Mouse (Mus musculus) cerebellum, adult (tissue): Measurements from ENCODE around the gene Slit1.

ENCODE experiments used
- ATAC-seq: cut with Nextera tagmentation; 2 replicates; pipeline ENCODE4 v1.9.2; 2017; ENCODE audit warnings: mild to moderate bottlenecking, moderate library complexity, mixed read lengths; ENCODE audit not compliant: insufficient number of reproducible peaks, low FRiP score, low TSS enrichment

Gene Slit1

DNA sequence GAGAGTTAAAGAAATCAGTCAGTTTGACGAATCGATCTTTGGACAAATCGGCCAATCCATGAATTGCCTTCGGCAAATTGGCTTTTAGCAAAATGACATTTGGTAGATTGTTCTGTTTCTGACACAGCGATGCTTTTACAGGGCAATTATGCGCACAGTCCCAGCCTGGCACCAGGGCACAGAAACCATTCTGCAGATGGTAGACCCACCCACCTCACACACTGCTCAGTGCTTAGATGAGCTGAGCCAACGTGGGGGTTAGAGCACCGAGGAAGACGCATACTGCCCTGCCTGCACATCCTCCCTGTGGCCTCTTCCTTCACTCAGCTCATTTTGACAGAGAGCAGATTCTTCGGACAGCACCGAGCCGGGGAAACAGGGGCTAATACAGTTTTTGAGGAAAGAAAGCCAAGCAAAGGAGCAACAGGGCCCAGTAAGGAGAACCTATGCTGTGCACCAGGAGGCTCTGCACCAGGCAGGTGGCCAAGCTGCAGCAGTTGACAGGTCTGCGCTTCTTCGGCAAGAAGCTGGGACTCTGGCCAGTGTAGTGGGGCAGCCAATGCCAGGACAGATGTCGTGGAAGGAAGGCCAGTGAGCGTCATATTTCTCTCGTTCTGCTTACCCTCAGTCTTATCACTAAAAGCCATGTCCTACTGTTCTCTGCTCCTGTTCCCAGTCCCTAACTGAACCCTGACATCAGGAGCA is 83.0 kb downstream of the Slit1 start:
- ATAC-seq, result no peak

- ATAC-seq, result no peak
These were observed 86.0 kb downstream of the Slit1 start for GRCm38 (mm10) chr19:41657446-41657845.

DNA sequence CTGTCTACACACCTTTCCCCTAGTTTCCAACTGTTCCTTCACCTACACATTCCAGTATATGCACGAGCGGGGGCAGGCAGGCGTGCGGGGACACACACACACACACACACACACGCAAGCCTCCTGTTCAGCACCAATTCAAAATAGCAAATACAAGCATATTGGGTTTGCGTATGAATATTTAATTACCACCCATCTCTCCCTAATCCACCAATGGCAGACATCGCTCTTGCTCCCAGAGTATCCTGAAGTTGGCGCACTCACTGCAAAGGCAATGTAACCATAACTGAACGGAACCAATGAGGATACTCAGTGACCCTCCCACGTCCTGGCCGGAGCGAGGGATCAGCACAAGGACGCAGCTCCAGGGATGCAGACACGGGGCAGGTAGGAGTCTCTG is 86.8 kb downstream of the Slit1 start:
- no peak for ATAC-seq

GRCm38 (mm10) chr19:41655970-41656369 is 87.5 kb downstream of the Slit1 start:
- ATAC-seq, result peak; percentile 46; the same call in 1 of the 2 replicates

DNA sequence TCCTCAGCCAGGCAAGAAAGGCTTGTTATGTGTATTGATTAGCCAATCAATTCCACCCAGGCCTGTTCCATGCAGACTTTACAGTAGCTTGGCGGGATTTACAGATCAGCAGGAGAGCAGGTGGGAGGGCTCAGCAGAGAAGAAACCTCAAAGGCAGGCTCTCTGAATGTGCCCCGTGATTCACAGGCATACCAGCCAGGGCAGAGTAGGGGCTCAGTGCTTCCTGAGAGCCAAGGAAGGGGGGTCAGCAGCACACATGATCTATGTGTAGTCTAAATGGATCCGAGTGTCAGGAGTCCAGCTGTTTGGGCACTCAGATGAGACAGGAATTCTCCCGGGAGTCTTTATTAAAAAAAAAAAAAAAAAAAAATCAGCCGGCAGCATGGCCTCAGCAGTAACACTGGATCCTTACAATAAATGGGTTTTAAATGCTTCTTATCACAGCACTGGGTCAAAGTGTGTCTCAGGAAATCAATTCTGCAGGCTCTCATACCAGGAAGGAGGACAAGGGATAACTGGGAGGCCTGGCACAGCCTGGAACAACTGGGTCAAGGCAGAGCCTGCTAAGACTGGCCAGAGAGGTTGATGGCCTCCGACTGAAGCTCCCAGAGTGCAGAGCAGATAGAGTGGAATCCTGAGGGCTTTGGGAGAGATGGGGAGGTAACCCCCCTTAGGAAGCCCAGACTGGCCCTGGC is 88.2 kb downstream of the Slit1 start:
- no peak for ATAC-seq

- ATAC-seq, result no peak
These were observed 91.5 kb downstream of the Slit1 start for GRCm38 (mm10) chr19:41651967-41652366.

DNA sequence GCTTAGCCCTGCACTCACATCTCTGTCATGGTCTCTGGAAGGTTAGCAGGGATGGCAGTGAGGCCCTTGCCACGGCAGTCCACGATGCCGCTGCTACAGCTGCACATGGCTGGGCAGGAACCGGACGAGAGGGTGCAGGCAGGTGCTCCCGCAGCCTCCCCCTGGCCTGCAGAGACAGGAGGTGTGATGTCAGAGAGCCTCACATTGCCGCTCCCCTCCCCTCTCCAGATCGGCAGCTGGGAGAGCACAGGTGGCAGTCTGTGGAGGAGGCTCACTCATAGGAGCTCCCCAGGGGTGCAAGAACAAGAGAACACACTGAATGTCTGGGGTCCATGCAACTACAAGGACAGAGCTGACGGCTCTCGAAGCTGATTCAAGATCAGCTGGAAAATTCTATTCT is 94.1 kb downstream of the Slit1 start:
- ATAC-seq, result no peak

GRCm38 (mm10) chr19:41646947-41647631 is 96.4 kb downstream of the Slit1 start:
- ATAC-seq, result peak; percentile 26; the same call in 1 of the 2 replicates

DNA sequence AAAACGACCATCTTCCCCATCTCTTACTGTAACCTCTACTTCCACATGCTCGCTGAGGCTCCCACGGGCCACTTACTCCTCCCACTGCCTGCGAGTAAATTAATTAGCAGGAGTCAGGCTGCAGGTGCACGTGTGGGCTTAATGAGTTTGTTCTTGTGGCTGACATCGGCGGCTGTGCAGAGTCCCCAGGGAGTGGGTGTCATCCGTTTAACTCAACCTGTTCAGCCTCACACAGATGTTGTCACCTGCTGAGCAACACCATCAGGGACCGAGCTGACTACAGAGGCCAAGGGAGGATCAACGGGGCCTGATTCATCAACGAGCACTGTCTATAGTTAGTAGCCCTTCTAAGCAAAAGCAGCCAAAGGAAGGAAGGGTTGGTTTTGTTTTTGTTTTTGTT is 100.5 kb downstream of the Slit1 start:
- no peak for ATAC-seq

GRCm38 (mm10) chr19:41634999-41635398 is 108.5 kb downstream of the Slit1 start:
- ATAC-seq, result no peak

DNA sequence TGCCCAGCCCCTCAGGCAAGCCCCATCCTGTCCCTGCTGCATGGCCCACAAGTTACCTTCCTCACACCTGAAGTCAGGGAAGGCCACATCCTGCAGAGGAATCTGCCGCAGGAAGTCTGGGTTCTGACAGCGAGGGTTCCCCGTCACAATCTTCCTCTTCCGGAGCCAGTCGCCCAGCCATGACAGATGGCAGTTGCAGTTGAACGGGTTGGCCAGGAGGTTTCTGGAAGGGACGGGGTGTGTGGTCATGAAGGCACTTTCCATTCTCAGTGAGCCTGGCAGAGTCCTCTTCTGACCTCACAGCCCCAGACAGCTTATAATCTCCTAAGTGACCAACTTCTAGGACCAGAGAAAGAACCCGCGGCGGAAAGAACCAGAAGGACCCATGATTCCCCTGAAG is 109.4 kb downstream of the Slit1 start:
- ATAC-seq, result no peak

- ATAC-seq, result peak; percentile 49; the same call in 1 of the 2 replicates
These were observed 113.9 kb downstream of the Slit1 start for GRCm38 (mm10) chr19:41629532-41629931.

DNA sequence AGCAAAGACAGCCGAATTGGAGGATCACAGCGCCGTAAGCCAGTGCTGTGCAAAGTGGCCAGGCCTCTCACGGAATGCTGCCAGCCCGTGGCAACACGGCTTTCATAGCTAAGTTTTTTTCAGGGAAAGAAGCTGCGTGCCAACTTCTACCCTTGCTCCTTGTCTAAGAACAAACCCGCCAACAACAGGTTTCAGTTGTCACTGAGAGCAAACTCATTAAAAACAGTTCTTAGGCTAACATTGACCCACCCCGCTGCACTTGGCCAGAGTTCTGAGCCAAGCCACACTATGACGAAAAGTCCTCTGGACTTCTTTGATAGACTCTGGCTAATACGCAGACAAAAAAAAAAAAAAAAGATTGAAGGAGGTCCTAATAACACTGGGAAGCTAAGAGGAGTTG is 114.5 kb downstream of the Slit1 start:
- no peak for ATAC-seq

GRCm38 (mm10) chr19:41620366-41621092 is 122.9 kb downstream of the Slit1 start:
- no peak for ATAC-seq

- no peak for ATAC-seq
These were observed 124.6 kb downstream of the Slit1 start for GRCm38 (mm10) chr19:41618771-41619385.

- ATAC-seq, result no peak
These were observed 125.3 kb downstream of the Slit1 start for GRCm38 (mm10) chr19:41618153-41618657.

- ATAC-seq, result no peak
These were observed 126.4 kb downstream of the Slit1 start for GRCm38 (mm10) chr19:41617102-41617501.

DNA sequence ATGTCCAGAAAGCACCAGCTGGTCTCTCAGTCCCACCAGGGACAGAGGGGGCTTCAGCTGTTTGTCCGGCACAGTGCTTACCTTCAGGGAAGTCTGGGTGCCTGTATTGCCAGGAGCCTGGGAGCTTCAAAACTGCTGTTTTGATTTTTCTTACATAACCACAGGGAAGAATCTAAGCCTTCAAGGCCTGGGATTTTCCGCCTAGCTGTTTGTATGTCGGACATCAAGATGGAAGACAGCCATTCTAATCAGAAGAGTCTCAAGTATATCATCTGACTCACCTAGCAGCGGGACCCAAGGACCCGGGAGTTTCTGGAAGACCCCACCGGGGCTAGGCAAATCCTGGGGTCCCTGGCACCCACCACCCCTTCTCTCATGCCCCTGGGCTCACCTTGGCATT is 127.2 kb downstream of the Slit1 start:
- no peak for ATAC-seq

GRCm38 (mm10) chr19:41615606-41616224 is 127.8 kb downstream of the Slit1 start:
- no peak for ATAC-seq
